Mouse (Mus musculus): Measurements from ENCODE around the gene Orm3. TPM values are rescaled to one million over a fixed set of nuclear protein-coding genes. Genes with fewer than 3 reads are reported as not detected.
A peak's percentile ranks its signal among the peaks of the same experiment; 100 is the strongest.

Gene Orm3
- total and polyA plus RNA-seq, 3 experiments: 0.30 TPM; not detected in 2

DNA sequence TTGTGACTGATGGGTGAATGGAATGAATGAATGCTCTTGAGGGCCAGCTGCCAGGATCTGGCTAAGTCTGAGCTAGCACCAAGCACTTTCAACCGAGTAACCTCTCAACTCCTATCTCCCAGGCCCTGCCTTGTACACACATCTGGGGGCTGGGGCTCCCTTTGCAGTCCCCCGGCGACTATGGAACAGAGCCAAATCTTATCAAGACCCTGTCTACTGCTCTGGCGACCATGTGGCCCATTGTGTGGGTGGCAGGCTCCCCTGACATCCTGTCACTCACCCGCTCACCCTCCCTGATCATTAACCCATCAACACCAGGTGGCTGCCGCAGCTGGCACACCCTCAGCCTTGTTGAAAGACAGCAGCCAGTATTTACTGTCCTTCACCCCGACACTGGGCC, 49.1 kb downstream of the Orm3 start:
- peak overlapping the region; percentile 95 for H3K27ac ChIP-seq (ENCODE audit: insufficient read depth, low read depth)
- H3K9me3 ChIP-seq (replicated peaks; ENCODE audit: low read length): no peaks in the 10 kb centered on the region
- dilution Hi-C loops (cut with MboI; ENCODE audit: extremely low pct_ligation_motif_present, extremely low pct_unique_long_range_greater_than_20kb, low sequenced_read_pairs) (no loop called here), in situ Hi-C loops (cut with MboI; ENCODE audit: low pct_ligation_motif_present, low pct_unique_long_range_greater_than_20kb, low sequenced_read_pairs) (loop anchor here (5.0 to 25.0 kb wide), 5 partner anchors 33 to 532 kb away; partner anchors contain the start of genes Orm3 and Tnfsf8)
- peaks cover 3 to 18% of the 10 kb centered on the region in 2 experiments for H3K36me3 ChIP-seq (replicated peaks in 1 of 2; ENCODE audit: control insufficient read depth in 1 of 2, insufficient read depth in 1 of 2, low read length in 1 of 2)
- peak overlapping the region; percentile 85 for H3K4me2 ChIP-seq (ENCODE audit: insufficient read depth, low read depth, poor library complexity, severe bottlenecking)
- peak overlapping the region; percentile 14 to 69 (median 49) for H3K4me3 ChIP-seq (replicated peaks in 1 of 3; ENCODE audit: low read depth in 2 of 3, low read length in 2 of 3, poor library complexity in 1 of 3)
- no peak for TF ChIP-seq RCOR1 (conservative IDR thresholded peaks at IDR 0.05; ENCODE audit: low read depth, low read length)
- no peak for TF ChIP-seq ZMIZ1 (IDR thresholded peaks at IDR 0.05; ENCODE audit: low read depth, low read length)
- TF ChIP-seq POLR2A (IDR thresholded peaks at IDR 0.05; ENCODE audit: low read depth, low read length): no peak
- no peak; the same call in 1 of the 2 replicates for TF ChIP-seq MAX (IDR thresholded peaks at IDR 0.05; ENCODE audit: low read length)
- TF ChIP-seq EP300 (IDR thresholded peaks at IDR 0.05; ENCODE audit: low read length): peak; percentile 15; the same call in 1 of the 2 replicates
- peak; percentile 53; the same call in 1 of the 2 replicates for TF ChIP-seq MXI1 (IDR thresholded peaks at IDR 0.05; ENCODE audit: low read depth, low read length)
- no peak for TF ChIP-seq E2F4 (IDR thresholded peaks at IDR 0.05; ENCODE audit: insufficient replicate concordance, low read depth, low read length)
- peak; percentile 72 for TF ChIP-seq TCF12 (IDR thresholded peaks at IDR 0.05; ENCODE audit: low read depth, low read length)
- no peak for TF ChIP-seq JUND (conservative IDR thresholded peaks at IDR 0.05; ENCODE audit: low read depth, low read length)
- peak; percentile 52; the same call in 1 of the 2 replicates for TF ChIP-seq BHLHE40 (IDR thresholded peaks at IDR 0.05; ENCODE audit: low read depth, low read length)
- TF ChIP-seq CHD2 (IDR thresholded peaks at IDR 0.05; ENCODE audit: low read length): no peak
- no peak for TF ChIP-seq MAFK (IDR thresholded peaks at IDR 0.05; ENCODE audit: insufficient replicate concordance, low read length)
- TF ChIP-seq PAX5 (IDR thresholded peaks at IDR 0.05; ENCODE audit: low read length): no peak
- TF ChIP-seq SIN3A (IDR thresholded peaks at IDR 0.05; ENCODE audit: low read length): 0 out of 2 replicates have a peak, but pooled peaks have one; percentile 47
- TF ChIP-seq ETS1 (conservative IDR thresholded peaks at IDR 0.05; ENCODE audit: low read depth, low read length): no peak; the same call in 1 of the 2 replicates
- TF ChIP-seq SMC3 (IDR thresholded peaks at IDR 0.05; ENCODE audit: low read depth, low read length): no peak
- no peak for TF ChIP-seq RAD21 (IDR thresholded peaks at IDR 0.05; ENCODE audit: low read depth, low read length)
- no peak for TF ChIP-seq ZKSCAN1 (IDR thresholded peaks at IDR 0.05; ENCODE audit: borderline replicate concordance, low read depth, low read length)
- TF ChIP-seq UBTF (IDR thresholded peaks at IDR 0.05; ENCODE audit: low read depth, low read length): 0 out of 2 replicates have a peak, but pooled peaks have one; percentile 5
- H3K9ac ChIP-seq (ENCODE audit: insufficient read depth, low read depth): peak overlapping the region; percentile 97
- no peak for DNase-seq (ENCODE audit: extremely low read depth)
- no peaks in the 10 kb centered on the region for H3K27me3 ChIP-seq (replicated peaks)
- H3K79me2 ChIP-seq (replicated peaks; ENCODE audit: control insufficient read depth, extremely low read depth, insufficient read depth, poor library complexity, severe bottlenecking): peaks cover 71% of the 10 kb centered on the region
- peaks cover 29 to 61% of the 10 kb centered on the region in 2 experiments for H3K4me1 ChIP-seq (ENCODE audit: control insufficient read depth in 1 of 2, insufficient read depth in 2 of 2)

DNA sequence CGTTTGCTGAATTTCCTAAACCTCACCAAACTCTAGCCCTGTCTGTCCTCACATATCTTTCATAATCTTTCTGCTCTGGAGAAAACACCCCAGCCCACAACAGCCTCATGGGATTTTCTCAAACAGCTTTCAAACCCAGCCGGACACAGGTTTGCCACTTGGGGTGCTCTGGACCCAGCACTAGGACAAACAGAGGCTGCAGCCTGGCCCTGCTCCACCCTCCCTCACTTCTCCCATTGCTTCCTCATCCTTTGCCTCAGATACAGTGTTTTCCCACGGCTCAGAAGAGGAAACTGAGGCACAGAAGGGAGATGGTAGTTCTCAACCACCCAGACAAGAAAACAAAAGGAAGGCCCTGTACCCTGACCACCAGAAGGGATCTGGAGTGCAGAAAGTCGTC, 49.7 kb downstream of the Orm3 start:
- dilution Hi-C loops (cut with MboI; ENCODE audit: extremely low pct_ligation_motif_present, extremely low pct_unique_long_range_greater_than_20kb, low sequenced_read_pairs): no loop called here
- no peak for DNase-seq (ENCODE audit: extremely low read depth)
- 0 out of 2 replicates have a peak, but pooled peaks have one; percentile 19 for TF ChIP-seq MXI1 (IDR thresholded peaks at IDR 0.05; ENCODE audit: low read depth, low read length)
- TF ChIP-seq CHD1 (IDR thresholded peaks at IDR 0.05; ENCODE audit: low read depth, low read length): 0 out of 2 replicates have a peak, but pooled peaks have one; percentile 60
- no peak for TF ChIP-seq KAT2A (IDR thresholded peaks at IDR 0.05; ENCODE audit: insufficient replicate concordance, low read length)
- peak in 1 of 2 experiments; percentile 22; a peak in 2 of 4 replicates for TF ChIP-seq CTCF (conservative IDR thresholded peaks at IDR 0.05 in 1 of 2, IDR thresholded peaks at IDR 0.05 in 1 of 2; ENCODE audit: low read depth in 2 of 2, low read length in 2 of 2)
- TF ChIP-seq SIN3A (IDR thresholded peaks at IDR 0.05; ENCODE audit: low read length): 0 out of 2 replicates have a peak, but pooled peaks have one; percentile 48
- TF ChIP-seq ZNF384 (IDR thresholded peaks at IDR 0.05; ENCODE audit: low read depth, low read length): no peak
- TF ChIP-seq TCF12 (IDR thresholded peaks at IDR 0.05; ENCODE audit: low read depth, low read length): 0 out of 2 replicates have a peak, but pooled peaks have one; percentile 5
- no peak for TF ChIP-seq ZMIZ1 (IDR thresholded peaks at IDR 0.05; ENCODE audit: low read depth, low read length)
- no peak for TF ChIP-seq USF1 (IDR thresholded peaks at IDR 0.05; ENCODE audit: low read depth, low read length)
- peak overlapping the region; percentile 97 for H3K9ac ChIP-seq (ENCODE audit: insufficient read depth, low read depth)
- H3K27me3 ChIP-seq (replicated peaks): no peaks in the 10 kb centered on the region
- H3K4me3 ChIP-seq (replicated peaks in 1 of 3; ENCODE audit: low read depth in 2 of 3, low read length in 2 of 3, poor library complexity in 1 of 3): peak overlapping the region; percentile 20 to 69 (median 49)
- peak overlapping the region; percentile 95 for H3K27ac ChIP-seq (ENCODE audit: insufficient read depth, low read depth)
- in situ Hi-C loops (cut with MboI; ENCODE audit: low pct_ligation_motif_present, low pct_unique_long_range_greater_than_20kb, low sequenced_read_pairs): loop anchor here (5.0 to 25.0 kb wide), 5 partner anchors 33 to 532 kb away; partner anchors contain the start of genes Orm3 and Tnfsf8
- H3K79me2 ChIP-seq (replicated peaks; ENCODE audit: control insufficient read depth, extremely low read depth, insufficient read depth, poor library complexity, severe bottlenecking): peaks cover 64% of the 10 kb centered on the region
- H3K4me1 ChIP-seq (ENCODE audit: control insufficient read depth in 1 of 2, insufficient read depth in 2 of 2): peaks cover 26 to 55% of the 10 kb centered on the region in 2 experiments
- H3K4me2 ChIP-seq (ENCODE audit: insufficient read depth, low read depth, poor library complexity, severe bottlenecking): peak overlapping the region; percentile 85
- H3K36me3 ChIP-seq (replicated peaks in 1 of 2; ENCODE audit: control insufficient read depth in 1 of 2, insufficient read depth in 1 of 2, low read length in 1 of 2): peaks cover under 1 to 15% of the 10 kb centered on the region in 2 experiments
- no peaks in the 10 kb centered on the region for H3K9me3 ChIP-seq (replicated peaks; ENCODE audit: low read length)

Data from CH12.LX (cell line).